Mouse (Mus musculus): Measurements from ENCODE around the gene Zfp54.
A peak's percentile ranks its signal among the peaks of the same experiment; 100 is the strongest.
"Not testable (repeated sequence)": the region's sequence is repeated elsewhere in the genome, so short reads cannot be mapped to it uniquely, and the experiment has no call there.

Gene Zfp54

DNA sequence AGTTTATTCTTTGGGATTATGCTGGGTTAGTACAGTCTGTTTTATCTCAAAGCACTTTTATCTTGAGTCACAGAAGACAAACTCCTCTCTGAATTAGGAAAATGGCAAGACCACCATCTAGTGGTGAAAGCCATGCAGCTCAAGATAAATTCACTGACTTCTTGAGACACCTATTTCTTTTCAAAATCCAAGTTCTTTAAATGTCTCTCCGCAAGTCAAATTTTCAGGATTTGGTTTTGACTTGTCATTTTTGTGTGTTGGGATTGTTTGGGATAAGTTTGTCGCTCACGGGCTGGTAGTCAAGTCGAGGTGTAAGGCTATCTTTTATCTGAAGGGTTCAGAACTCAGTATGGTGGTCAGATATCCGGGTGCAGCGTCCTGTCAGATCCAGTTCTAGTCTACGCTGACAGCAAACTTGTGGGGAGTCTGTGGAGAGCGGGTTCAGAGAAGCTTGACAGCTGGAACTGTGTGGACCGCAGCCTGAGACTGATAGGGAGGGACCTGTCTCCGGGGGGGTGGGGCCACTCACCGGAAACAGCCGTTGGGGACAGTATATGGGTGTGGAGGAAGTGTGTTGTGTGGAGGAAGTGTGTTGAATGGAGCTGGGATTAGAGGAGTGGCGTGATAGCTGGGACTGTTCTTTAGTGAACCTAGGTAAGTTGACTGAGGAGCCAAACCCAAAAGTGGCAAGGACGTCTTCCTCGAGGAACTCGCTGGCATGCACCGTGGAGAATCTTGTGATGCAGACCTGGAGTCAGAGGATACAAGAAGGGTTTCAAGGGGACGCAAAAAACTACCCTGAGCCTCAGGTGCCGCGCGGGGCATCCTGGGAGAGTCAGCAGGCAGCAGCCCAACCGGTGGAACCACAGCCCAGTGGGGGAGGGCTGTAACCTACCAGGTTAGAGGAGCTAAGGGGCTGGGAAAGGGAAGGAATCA is at the start of gene Zfp54:
Zfp54 (plus strand) TSS at position 564 of the 936 bp plus-strand sequence.
- DNase-seq (ENCODE audit: low read depth, low spot score), result peak; percentile 46

DNA sequence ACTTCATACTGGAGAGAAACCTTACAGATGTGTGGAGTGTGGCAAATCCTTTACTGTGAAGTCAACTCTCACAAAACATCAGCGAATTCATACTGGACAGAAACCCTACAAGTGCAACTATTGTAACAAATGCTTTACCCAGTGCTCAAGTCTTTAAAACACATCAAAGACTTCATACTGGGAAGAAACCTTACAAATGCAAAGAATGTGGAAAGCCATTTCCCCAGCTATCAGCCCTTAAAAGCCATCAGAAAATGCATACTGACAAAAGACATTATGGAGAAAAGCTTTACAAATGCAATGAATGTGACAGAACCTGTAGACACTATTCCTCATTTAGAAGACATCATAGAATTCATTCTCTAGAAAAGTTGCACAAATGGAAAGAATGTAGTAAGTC is 47.7 kb upstream of the Zfp54 start:
- DNase-seq (ENCODE audit: low read depth, low spot score), result no peak

GRCm38 (mm10) chr17:21383391-21384056 is 39.5 kb upstream of the Zfp54 start, which contains the start of gene Zfp677:
Zfp677 (plus strand) TSS chr17:21383748.
- peak; percentile 42 for DNase-seq (ENCODE audit: low read depth, low spot score)

DNA sequence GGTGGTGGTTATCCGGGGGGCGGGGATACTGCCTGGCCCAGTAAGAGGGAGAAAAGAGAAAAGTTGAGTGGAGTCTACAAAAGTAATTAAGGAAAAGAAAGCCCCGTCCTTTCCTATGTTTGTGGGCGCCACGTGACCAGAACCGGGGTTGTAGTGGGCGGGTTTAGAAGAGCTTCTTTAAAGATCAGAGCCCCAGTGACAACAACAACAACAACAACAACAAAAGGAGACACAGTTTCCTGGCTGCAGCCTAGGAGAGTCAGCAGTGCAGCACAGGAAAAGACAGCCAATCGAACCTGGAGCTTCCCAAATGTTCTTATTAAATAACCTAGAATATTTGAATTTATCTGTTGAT is 39.0 kb upstream of the Zfp54 start:
- DNase-seq (ENCODE audit: low read depth, low spot score), result no peak

DNA sequence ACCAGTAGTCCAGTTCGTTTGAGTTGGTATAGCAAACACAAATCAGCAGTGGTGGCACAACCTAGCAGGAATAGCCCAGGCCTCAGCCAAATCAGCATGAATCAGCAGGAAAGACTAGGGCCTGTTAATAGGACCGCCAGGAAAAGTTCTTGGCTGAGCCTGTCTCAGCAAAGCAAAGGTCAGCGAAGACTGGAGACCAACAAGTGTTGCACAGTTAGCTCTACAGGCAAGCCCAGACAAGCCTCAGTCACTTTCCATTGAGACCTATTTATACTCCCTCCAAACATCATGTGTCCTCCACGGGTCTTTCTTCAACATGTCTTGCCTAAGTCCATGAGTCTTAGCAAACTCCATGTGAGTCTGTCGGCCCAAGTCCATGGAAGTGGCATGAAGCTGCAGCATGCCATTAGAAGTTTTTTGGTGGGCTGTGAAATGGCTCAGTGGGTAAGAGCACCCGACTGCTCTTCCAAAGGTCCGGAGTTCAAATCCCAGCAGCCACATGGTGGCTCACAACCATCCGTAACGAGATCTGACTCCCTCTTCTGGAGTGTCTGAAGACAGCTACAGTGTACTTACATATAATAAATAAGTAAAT is 15.9 kb downstream of the Zfp54 start:
- DNase-seq (ENCODE audit: low read depth, low spot score), result not testable (repeated sequence)

GRCm38 (mm10) chr17:21449669-21450068 is 26.6 kb downstream of the Zfp54 start:
- DNase-seq (ENCODE audit: low read depth, low spot score), result peak; percentile 68

- peak; percentile 70 for DNase-seq (ENCODE audit: low read depth, low spot score)
These were observed 27.2 kb downstream of the Zfp54 start, which contains the start of gene Zfp51 for GRCm38 (mm10) chr17:21450138-21450704. Zfp51 (plus strand) TSS chr17:21450374.

DNA sequence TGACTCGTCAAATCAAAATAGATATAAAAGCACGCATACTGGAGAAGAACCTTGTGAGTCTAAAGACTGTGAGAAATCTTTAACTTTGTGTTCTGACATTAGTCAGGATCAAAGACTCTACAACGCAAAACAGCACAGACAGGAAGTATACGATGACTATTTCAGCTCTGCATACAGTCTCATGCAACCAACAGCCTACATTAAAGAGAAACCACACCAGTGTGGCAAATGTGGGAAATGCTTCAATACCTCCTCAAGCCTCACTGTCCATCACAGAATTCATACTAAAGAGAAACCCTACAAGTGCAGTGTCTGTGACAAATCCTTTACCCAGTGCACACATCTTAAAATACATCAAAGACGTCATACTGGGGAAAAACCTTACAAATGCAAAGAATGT is 40.5 kb downstream of the Zfp54 start:
- DNase-seq (ENCODE audit: low read depth, low spot score), result no peak

DNA sequence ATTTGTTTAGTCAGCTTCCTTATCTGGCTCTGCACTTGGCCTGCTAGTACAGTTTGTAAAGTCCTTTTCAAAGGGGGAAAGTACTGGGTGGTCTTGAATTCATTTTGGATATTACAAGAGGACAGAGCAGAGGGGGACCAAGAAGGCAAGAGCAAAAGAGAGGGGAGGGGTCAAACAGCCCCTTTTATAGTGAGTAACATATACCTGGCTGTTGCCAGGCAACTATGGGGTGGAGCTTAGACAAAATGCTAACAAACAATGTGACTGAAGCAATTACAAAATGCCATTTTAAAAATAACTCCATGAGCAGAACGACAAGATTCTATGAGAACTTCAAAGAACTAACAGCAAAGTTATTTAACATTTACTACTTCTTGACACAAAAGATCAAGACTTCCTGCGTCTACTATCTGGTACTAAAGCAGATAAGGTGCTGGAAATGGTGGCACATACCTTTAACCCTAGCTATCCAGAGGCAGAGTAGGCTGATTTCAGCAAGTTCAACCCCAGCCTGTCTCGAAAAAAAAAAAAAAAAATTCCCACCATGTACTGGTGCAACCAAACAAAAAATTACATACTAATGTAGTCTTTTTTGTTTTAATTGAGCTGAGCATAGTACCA is 49.1 kb downstream of the Zfp54 start:
- no peak for DNase-seq (ENCODE audit: low read depth, low spot score)

DNA sequence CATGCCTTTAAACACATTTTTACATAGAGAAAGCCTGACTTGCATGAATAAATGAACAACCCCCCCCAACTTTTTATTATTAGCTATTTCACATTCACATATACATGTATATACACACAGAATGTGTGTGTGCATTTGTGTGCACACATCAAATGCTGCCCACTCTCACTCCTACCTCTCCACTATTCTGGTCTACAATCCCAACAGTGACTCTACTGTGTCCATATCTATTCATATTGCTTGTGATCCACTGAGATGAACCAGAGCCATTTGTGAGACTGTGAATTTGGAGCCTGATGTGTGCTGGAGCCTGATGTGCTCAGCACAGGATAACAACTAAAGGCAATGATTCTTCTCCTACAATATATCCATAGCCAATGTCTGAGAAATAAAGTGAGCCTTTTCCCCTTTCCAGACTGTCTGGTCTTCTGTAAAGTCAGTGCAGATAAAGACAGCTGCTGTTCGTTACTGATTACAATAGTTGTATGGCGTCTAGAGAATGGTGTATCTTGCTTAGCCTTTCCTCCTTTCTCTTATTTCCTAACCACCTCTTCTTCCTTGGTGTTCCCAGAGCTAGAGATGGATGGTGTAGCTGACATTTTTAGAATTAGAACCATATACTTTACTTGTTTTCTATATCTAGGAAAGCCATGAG is 49.8 kb downstream of the Zfp54 start:
- DNase-seq (ENCODE audit: low read depth, low spot score), result no peak

GRCm38 (mm10) chr17:21473362-21474190 is 50.5 kb downstream of the Zfp54 start:
- DNase-seq (ENCODE audit: low read depth, low spot score), result no peak

DNA sequence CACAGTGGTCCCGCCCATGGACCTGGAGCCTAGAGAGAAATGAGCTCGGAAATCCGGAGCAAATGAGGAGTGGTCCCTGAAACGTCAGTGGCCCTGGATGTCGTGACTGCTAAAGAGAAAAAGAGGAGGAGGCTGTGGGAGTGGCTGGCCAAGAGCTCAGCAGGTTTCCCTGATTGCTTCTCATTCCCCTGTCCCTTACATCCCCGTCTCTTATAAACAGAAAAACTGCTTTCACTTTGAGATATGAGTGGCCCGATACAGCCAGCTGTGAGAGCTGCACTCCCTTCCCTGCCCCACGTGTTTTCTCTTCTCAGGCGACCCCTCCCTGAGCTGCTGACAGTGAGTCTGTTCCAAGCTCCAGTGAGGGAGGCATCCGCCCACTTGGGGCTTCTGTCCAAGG is 51.7 kb downstream of the Zfp54 start:
- not testable (repeated sequence) for DNase-seq (ENCODE audit: low read depth, low spot score)

DNA sequence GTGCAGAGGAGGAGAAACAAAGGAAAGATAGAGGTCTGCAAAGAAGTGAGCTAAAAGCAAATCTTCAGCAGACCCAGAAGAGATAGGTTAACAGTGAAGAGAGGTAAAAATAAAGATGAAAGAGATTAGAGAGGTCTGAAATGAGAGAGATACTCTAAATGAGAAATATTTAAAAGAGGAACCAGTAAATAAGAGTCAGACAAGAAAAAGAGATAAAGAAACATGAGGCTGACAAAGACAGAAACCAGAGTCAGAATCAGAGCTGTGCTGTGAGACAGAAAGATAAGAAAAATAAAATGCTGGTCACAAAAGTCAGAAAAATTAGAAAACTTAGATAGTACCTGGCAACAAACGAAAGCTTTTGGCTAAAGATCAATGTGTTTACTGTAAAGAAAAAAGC is 52.3 kb downstream of the Zfp54 start:
- not testable (repeated sequence) for DNase-seq (ENCODE audit: low read depth, low spot score)

DNA sequence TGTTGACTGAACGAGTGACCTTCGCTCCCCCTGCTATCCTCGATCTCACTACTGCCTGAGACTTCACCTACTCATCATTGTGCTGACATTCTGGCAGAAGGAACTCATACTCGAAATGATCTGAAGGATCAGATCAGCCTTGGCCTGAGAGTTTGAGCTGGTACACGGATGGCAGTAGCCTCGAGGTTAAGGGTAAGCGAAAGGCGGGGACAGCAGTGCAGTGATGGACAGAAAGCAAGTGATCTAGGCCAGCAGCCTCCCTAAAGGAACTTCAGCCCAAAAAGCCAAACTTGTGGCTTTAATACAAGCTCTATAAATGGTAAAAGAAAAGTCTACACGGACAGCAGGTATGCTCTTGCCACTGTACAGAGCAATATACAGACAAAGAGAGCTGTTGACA is 53.3 kb downstream of the Zfp54 start:
- DNase-seq (ENCODE audit: low read depth, low spot score), result not testable (repeated sequence)

- not testable (repeated sequence) for DNase-seq (ENCODE audit: low read depth, low spot score)
These were observed 55.2 kb downstream of the Zfp54 start for GRCm38 (mm10) chr17:21478103-21478777.

All from brain, embryonic 18.5 days (tissue).